Mouse (Mus musculus): ENCODE measurements at regions not wholly inside any gene's neighbourhood (a gene's known extent, or its start where the extent isn't known, plus 50 kb on each side); places are given as distances from the start of the nearest gene placed in this dataset.

DNA sequence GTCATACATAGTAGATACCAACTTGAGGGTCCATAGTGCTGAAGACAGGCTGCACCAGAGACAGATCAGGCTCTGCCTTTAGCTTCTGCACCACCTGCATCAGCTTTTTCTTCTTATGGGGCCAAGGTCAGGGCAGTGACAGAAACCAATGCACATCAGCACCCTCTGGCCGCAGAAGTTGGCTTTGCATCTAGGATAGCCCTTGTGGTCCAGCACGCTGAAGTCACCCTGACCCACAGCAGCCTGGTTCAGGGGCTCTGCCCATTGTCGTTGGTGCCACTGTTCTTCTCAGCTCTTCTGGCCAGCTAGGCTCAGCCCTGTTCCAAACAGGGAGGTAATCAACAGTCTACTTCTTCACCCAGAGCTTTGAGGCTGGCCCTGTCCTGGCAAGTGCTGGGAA, 427.7 kb upstream of the Nectin3 start:
- no peak for TF ChIP-seq POLR2A (IDR thresholded peaks at IDR 0.05; ENCODE audit: low read depth, low read length)
- no peak for TF ChIP-seq CTCF (IDR thresholded peaks at IDR 0.05; ENCODE audit: borderline replicate concordance, insufficient read depth, low read length)
- H3K4me3 ChIP-seq (ENCODE audit: insufficient read depth, low read length): no peak overlapping the region
- H3K4me1 ChIP-seq (ENCODE audit: control insufficient read depth, insufficient read depth, low read length): no peaks in the 10 kb centered on the region
- no peak overlapping the region for H3K27ac ChIP-seq (ENCODE audit: insufficient read depth, low read length)

DNA sequence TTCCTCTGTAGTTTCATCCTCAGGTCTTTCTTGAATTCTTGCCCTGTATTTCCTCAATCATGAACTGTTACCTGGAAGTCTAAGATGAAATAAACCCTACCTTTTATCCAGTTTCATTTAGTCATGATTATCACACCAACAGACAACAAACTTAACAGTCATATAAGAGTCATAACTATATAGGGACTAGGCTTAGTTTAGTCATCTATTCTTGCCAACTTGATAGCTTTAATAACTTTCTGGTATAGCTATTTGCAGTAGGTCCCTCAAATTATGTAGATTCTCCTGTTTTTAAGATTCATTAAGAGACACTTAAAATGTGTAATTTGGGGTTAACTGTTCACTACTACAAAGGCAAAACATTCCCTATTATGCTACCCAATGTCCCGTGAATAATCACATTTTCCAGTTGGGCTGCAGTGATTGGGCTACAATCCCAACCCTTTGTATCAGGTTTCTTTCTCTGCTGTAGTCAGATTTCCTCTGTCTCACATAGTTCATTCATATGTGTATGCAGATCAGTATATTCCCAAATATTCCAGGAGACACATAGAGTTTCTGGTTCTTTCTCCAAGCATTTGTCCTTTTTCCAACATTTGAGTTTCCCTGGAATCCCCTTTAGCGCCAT, 396.4 kb upstream of the Nectin3 start:
- H3K4me1 ChIP-seq (ENCODE audit: control insufficient read depth, insufficient read depth, low read length): no peaks in the 10 kb centered on the region
- H3K4me3 ChIP-seq (ENCODE audit: insufficient read depth, low read length): no peak overlapping the region
- TF ChIP-seq POLR2A (IDR thresholded peaks at IDR 0.05; ENCODE audit: low read depth, low read length): no peak
- TF ChIP-seq CTCF (IDR thresholded peaks at IDR 0.05; ENCODE audit: borderline replicate concordance, insufficient read depth, low read length): no peak
- H3K27ac ChIP-seq (ENCODE audit: insufficient read depth, low read length): no peak overlapping the region

DNA sequence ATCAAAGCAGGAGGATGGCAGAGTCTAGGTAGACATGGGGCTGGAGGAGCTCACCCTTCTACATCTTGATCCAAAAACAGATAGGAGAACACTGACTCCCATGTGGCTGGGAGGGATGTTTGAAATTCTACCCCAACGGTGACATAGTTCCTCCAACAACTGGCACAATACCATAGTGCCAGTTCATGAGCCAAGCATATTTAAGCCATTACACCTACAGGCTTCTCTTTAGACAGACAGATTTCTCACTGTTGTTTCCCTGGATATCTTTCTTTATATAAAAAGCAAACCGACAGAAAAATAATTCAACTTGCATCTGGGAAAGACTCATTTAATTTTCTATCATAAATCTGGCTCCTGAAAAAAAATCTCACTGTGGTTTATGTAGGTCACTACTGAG, 380.4 kb upstream of the Nectin3 start:
- no peak for TF ChIP-seq CTCF (IDR thresholded peaks at IDR 0.05; ENCODE audit: borderline replicate concordance, insufficient read depth, low read length)
- no peak for TF ChIP-seq POLR2A (IDR thresholded peaks at IDR 0.05; ENCODE audit: low read depth, low read length)
- no peaks in the 10 kb centered on the region for H3K4me1 ChIP-seq (ENCODE audit: control insufficient read depth, insufficient read depth, low read length)
- no peak overlapping the region for H3K4me3 ChIP-seq (ENCODE audit: insufficient read depth, low read length)
- H3K27ac ChIP-seq (ENCODE audit: insufficient read depth, low read length): no peak overlapping the region

DNA sequence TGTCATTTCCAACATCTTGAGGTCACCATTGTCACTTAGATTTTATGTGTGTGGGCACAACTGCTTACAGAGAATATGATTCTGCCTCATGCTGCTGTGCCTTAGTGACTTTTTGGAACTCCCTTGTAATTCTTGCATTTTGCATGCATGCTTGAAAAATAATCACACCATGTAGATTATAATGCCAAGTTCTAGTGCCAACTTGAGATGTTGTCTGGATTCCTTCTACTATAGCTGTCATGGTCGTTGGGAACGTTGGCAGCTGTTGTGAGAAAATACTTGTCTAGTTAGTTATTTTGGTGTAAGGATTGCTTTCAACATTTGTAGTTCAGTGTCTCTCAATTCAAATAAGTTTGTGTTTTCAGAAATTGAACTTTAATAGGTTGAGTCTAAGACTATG, 365.6 kb upstream of the Nectin3 start:
- Histone ChIP-seq H3K27ac (ENCODE audit: insufficient read depth, low read length) (no peak overlapping the region), H3K4me1 (ENCODE audit: control insufficient read depth, insufficient read depth, low read length) (no peaks in the 10 kb centered on the region), H3K4me3 (ENCODE audit: insufficient read depth, low read length) (no peak overlapping the region)
- TF ChIP-seq CTCF (IDR thresholded peaks at IDR 0.05; ENCODE audit: borderline replicate concordance, insufficient read depth, low read length) (no peak), POLR2A (IDR thresholded peaks at IDR 0.05; ENCODE audit: low read depth, low read length) (no peak)

DNA sequence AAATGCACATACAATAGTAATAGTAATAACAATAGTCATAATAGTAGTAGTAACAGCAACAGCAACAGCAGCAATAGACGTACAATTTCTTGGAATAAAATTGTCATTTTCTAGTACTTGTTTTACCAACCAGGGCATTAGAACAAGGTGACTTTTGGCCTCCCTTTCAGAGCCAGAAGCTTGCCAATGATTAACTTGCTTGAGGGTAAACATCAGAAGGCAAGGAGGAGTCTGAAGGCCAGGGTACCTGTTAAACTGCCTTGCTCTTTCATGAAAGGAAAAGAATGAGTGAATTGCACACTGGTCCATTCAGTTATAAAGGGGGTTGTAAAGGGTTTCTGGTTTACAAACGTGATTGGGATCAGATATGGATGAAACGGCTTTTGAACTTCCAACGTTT, 351.2 kb upstream of the Nectin3 start:
- no peak overlapping the region for H3K4me3 ChIP-seq (ENCODE audit: insufficient read depth, low read length)
- no peak overlapping the region for H3K27ac ChIP-seq (ENCODE audit: insufficient read depth, low read length)
- no peaks in the 10 kb centered on the region for H3K4me1 ChIP-seq (ENCODE audit: control insufficient read depth, insufficient read depth, low read length)
- TF ChIP-seq POLR2A (IDR thresholded peaks at IDR 0.05; ENCODE audit: low read depth, low read length) (no peak), CTCF (IDR thresholded peaks at IDR 0.05; ENCODE audit: borderline replicate concordance, insufficient read depth, low read length) (no peak)

DNA sequence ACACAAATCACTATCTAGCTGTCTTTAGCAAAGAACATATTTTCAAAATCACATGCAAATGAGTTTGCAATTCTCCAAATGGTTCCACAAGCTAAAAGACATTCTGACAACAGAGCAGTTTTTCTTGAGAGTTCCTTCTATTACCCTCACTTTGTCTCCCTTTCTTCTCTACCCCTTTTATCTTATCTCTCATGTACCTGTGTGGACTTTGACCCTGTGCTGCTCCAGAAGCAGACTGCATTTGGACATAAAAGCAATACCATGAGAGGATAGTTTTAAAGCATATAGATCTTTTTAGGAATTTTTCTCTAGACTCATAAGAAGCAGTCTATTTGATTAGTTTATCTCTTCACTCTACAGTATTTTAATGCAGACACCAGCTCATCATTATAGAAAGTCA, 350.4 kb upstream of the Nectin3 start:
- Histone ChIP-seq H3K4me1 (ENCODE audit: control insufficient read depth, insufficient read depth, low read length) (no peaks in the 10 kb centered on the region), H3K27ac (ENCODE audit: insufficient read depth, low read length) (no peak overlapping the region)
- TF ChIP-seq CTCF (IDR thresholded peaks at IDR 0.05; ENCODE audit: borderline replicate concordance, insufficient read depth, low read length): no peak
- no peak for TF ChIP-seq POLR2A (IDR thresholded peaks at IDR 0.05; ENCODE audit: low read depth, low read length)

DNA sequence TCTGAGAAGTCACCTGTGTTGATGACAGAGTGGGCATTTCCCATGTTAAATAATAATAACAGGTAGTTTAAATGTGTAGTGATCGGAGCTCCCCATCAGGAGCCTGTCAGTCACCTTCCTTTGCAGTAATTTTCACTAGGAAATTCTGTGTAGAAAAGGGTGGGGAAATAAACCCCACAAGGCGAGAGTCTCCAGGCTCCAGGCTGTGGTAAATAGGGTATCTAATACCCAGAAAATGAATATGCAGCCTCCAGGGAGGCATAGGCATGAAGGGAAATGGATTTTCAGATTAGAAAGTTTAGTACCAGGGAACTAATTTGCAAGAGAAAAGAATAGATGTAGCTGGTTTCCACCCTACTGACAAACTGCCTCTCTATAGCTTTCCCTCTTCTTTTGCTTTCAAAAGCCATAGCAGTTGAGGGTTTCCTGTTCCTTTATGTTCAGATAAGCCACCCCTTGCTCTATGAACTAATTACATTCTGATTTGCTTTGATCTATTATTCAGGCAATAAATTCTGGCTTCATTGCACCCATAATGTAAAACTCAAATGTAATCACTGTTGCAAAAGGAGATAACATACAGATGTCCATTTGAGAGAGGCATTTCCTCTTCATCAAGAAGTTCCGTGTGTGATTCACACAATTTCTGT, 349.5 kb upstream of the Nectin3 start:
- TF ChIP-seq POLR2A (IDR thresholded peaks at IDR 0.05; ENCODE audit: low read depth, low read length): no peak
- TF ChIP-seq CTCF (IDR thresholded peaks at IDR 0.05; ENCODE audit: borderline replicate concordance, insufficient read depth, low read length): no peak
- no peaks in the 10 kb centered on the region for H3K4me1 ChIP-seq (ENCODE audit: control insufficient read depth, insufficient read depth, low read length)
- no peak overlapping the region for H3K27ac ChIP-seq (ENCODE audit: insufficient read depth, low read length)
- H3K4me3 ChIP-seq (ENCODE audit: insufficient read depth, low read length): no peak overlapping the region

More for the DNA sequence above, 350.4 kb upstream of the Nectin3 start:
- no peak overlapping the region for H3K4me3 ChIP-seq (ENCODE audit: insufficient read depth, low read length)

DNA sequence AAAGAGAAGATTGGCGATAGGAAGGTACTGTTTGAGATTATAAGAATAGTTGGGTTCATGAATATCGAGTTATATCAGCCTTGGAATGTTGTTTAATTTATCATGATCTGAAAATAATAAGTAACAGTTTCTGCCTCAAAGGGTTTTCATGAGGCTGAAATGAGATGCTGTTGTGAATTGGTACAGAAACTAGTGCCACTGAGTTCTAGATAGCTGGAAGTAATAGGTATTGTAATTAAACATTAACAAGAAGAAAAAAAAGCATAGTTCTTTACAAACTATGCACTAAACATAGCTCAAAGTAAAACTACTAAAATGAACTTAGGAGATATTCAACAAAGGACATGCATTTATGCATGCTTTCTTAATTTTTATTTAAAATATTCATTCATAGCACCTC, 342.9 kb upstream of the Nectin3 start:
- H3K4me3 ChIP-seq (ENCODE audit: insufficient read depth, low read length): no peak overlapping the region
- TF ChIP-seq CTCF (IDR thresholded peaks at IDR 0.05; ENCODE audit: borderline replicate concordance, insufficient read depth, low read length) (no peak), POLR2A (IDR thresholded peaks at IDR 0.05; ENCODE audit: low read depth, low read length) (no peak)
- no peak overlapping the region for H3K27ac ChIP-seq (ENCODE audit: insufficient read depth, low read length)
- no peaks in the 10 kb centered on the region for H3K4me1 ChIP-seq (ENCODE audit: control insufficient read depth, insufficient read depth, low read length)

DNA sequence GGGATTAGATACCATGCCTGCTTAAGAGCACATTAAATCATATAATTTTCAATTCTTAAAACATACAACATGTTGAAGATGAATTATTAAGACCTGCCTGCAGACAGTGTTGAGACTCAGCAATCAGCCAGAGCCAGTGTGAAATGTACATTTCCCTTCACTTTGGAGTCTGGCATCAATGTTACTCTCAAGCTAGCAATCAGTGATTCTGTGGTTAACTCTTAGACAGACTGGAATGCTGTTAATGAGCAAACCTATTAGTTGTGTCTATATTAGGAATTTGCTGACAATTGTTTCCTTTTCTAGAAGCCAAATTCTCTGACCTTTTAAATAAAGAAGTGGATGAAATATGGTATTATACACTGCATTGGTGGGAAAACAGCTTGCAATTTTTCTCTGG, 342.4 kb upstream of the Nectin3 start:
- no peak overlapping the region for H3K27ac ChIP-seq (ENCODE audit: insufficient read depth, low read length)
- H3K4me1 ChIP-seq (ENCODE audit: control insufficient read depth, insufficient read depth, low read length): no peaks in the 10 kb centered on the region
- no peak overlapping the region for H3K4me3 ChIP-seq (ENCODE audit: insufficient read depth, low read length)
- TF ChIP-seq POLR2A (IDR thresholded peaks at IDR 0.05; ENCODE audit: low read depth, low read length): no peak
- TF ChIP-seq CTCF (IDR thresholded peaks at IDR 0.05; ENCODE audit: borderline replicate concordance, insufficient read depth, low read length): no peak

DNA sequence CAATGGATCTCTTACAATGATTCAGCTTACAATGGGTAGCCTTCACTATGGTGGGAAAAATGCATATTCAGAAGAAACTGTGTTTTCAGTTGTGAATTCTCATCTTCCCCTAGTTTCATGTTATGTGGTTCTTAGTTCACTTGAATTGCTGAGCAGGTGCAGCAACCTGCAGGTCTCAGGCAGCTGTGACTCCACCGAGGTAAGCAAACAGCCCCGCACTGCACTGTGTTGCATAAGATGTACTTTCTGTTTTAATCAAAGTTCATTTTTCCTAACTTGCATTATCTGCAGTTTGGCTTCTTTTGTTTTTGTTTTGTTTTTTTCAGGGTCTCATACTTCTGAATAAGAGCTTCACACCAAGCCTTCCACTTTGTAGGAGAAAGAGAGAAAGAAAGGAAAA, 326.8 kb upstream of the Nectin3 start:
- no peak overlapping the region for H3K4me3 ChIP-seq (ENCODE audit: insufficient read depth, low read length)
- TF ChIP-seq CTCF (IDR thresholded peaks at IDR 0.05; ENCODE audit: borderline replicate concordance, insufficient read depth, low read length) (no peak), POLR2A (IDR thresholded peaks at IDR 0.05; ENCODE audit: low read depth, low read length) (no peak)
- no peaks in the 10 kb centered on the region for H3K4me1 ChIP-seq (ENCODE audit: control insufficient read depth, insufficient read depth, low read length)
- no peak overlapping the region for H3K27ac ChIP-seq (ENCODE audit: insufficient read depth, low read length)

Measured in embryonic fibroblast, embryonic 13.5 days (primary cell).